Mouse (Mus musculus) ES-Bruce4 (cell line): Measurements from ENCODE around the gene Bahcc1.
A peak's percentile ranks its signal among the peaks of the same experiment; 100 is the strongest.

Experiments
- CTCF ChIP-seq: IDR thresholded peaks from one replicate; pipeline ENCODE4 v1.8.1; 2011; ENCODE audit warnings: low read depth, low read length
- EP300 ChIP-seq: IDR thresholded peaks from 2 replicates; pipeline ENCODE4 v1.6.1; 2011; ENCODE audit warnings: low read depth, low read length; ENCODE audit not compliant: insufficient read depth
- POLR2A ChIP-seq: IDR thresholded peaks from one replicate; pipeline ENCODE4 v1.8.1; 2011; ENCODE audit warnings: low read length; ENCODE audit not compliant: insufficient read depth

- no peak for TF ChIP-seq CTCF
- TF ChIP-seq POLR2A, result no peak
- TF ChIP-seq EP300, result peak; percentile 25; the same call in 1 of the 2 replicates
These were observed 19.7 kb downstream of the Bahcc1 start for GRCm38 (mm10) chr11:120252398-120252797.
